Mouse (Mus musculus) stomach, postnatal 0 days (tissue): ENCODE measurements around the gene Unc80. TPM values are rescaled to one million over a fixed set of nuclear protein-coding genes. Genes with fewer than 3 reads are reported as not detected.
A peak's percentile ranks its signal among the peaks of the same experiment; 100 is the strongest.

Experiments used
- ATAC-seq: fragments of 200-750 bp; cut with Nextera tagmentation; 2 replicates; pipeline ENCODE4 v1.8.0; 2017; ENCODE audit not compliant: low FRiP score, low TSS enrichment
- DNase-seq: peaks from one replicate; pipeline ENCODE4 v3.0.0-alpha.2; 2016; ENCODE audit warnings: low spot score
- H3K27ac ChIP-seq: fragments of 300-500 bp; sonication (generic); replicated peaks from 2 replicates; pipeline ENCODE4 v1.5.1; 2014; ENCODE audit warnings: mild to moderate bottlenecking, control low read depth
- H3K27me3 ChIP-seq: fragments of 300-500 bp; sonication (generic); 2 replicates; pipeline ENCODE4 v1.6.1; 2014; ENCODE audit warnings: low read length; ENCODE audit not compliant: control insufficient read depth, insufficient read depth
- H3K36me3 ChIP-seq: fragments of 300-500 bp; sonication (generic); 2 replicates; pipeline ENCODE4 v1.6.1; 2014; ENCODE audit warnings: low read length, mixed read lengths; ENCODE audit not compliant: control insufficient read depth, insufficient read depth
- H3K4me1 ChIP-seq: fragments of 300-500 bp; sonication (generic); replicated peaks from 2 replicates; pipeline ENCODE4 v1.6.1; 2014; ENCODE audit warnings: antibody characterized with exemption; ENCODE audit not compliant: control insufficient read depth, insufficient read depth
- H3K4me2 ChIP-seq: fragments of 300-500 bp; sonication (generic); replicated peaks from 2 replicates; pipeline ENCODE4 v1.6.1; 2014; ENCODE audit warnings: low read depth, mild to moderate bottlenecking, control low read depth, moderate library complexity
- H3K4me3 ChIP-seq: fragments of 300-500 bp; sonication (generic); 2 replicates; pipeline ENCODE4 v1.5.1; 2014; ENCODE audit warnings: low read depth, low read length, control low read depth
- H3K9ac ChIP-seq: fragments of 300-500 bp; sonication (generic); 2 replicates; pipeline ENCODE4 v1.6.1; 2014; ENCODE audit warnings: mild to moderate bottlenecking, low read length, control low read depth, mixed read lengths
- H3K9me3 ChIP-seq: fragments of 300-500 bp; sonication (generic); 2 replicates; pipeline ENCODE4 v1.6.1; 2016; ENCODE audit warnings: low read length; ENCODE audit not compliant: control insufficient read depth
- CTCF ChIP-seq: IDR thresholded peaks from 2 replicates; pipeline ENCODE4 v1.5.1; 2016; ENCODE audit warnings: antibody characterized with exemption, low read depth, mild to moderate bottlenecking, moderate library complexity
- EP300 ChIP-seq: optimal IDR thresholded peaks from 2 replicates; pipeline ENCODE3; 2016; ENCODE audit warnings: antibody characterized with exemption
- WGBS: fragments of 180-500 bp; shearing (Covaris S2); extraction: QIAGEN DNeasy Blood & Tissue Kit; methylation state at CpG from one replicate; pipeline ENCODE4 v1.1.7; 2014; 5-methylcytosine and 5-hydroxymethylcytosine counted together
- polyA plus RNA-seq: library from polyadenylated mRNA; unstranded; fragments of >200 nt; fragmentation: Nextera tagmentation; extraction: Ambion mirVana; gene quantifications from 2 replicates; pipeline ENCODE4 v1.2.1, GENCODE M21; 2015

Gene Unc80
- 0.16 and 0.34 TPM in 2 replicates for polyA plus RNA-seq

- 1% methylated on average over 54 of the region's 83 CpGs for WGBS
- TF ChIP-seq CTCF (no peak), EP300 (no peak)
- DNase-seq (peak; percentile 63), ATAC-seq (peak; percentile 86)
- Histone ChIP-seq H3K36me3 (no peaks in the 10 kb centered on the region), H3K9me3 (no peaks in the 10 kb centered on the region), H3K4me3 (peak within 1 kb of the TSS; percentile 34), H3K4me2 (peak within 1 kb of the TSS; percentile 66), H3K9ac (no peak within 1 kb of the TSS), H3K27ac (no peak within 1 kb of the TSS), H3K4me1 (no peaks in the 10 kb centered on the region), H3K27me3 (no peaks in the 10 kb centered on the region; the same call in 1 of the 2 replicates)
Observed at GRCm38 (mm10) chr1:66467821-66468703, at the start of gene Unc80. TSS of gene Unc80 (plus strand) at chr1:66468367.

GRCm38 (mm10) chr1:66426073-66426472 lies 42.1 kb upstream of the Unc80 start:
- no peaks in the 10 kb centered on the region for H3K27me3 ChIP-seq
- ATAC-seq (no peak), DNase-seq (no peak)
- no peaks in the 10 kb centered on the region for H3K9me3 ChIP-seq
- 92% methylated on average over 5 of the region's 5 CpGs for WGBS
- no peak overlapping the region for H3K27ac ChIP-seq
- no peak overlapping the region for H3K4me3 ChIP-seq
- TF ChIP-seq EP300: no peak
- TF ChIP-seq CTCF: no peak
- H3K9ac ChIP-seq: no peak overlapping the region
- no peaks in the 10 kb centered on the region for H3K4me1 ChIP-seq
- no peaks in the 10 kb centered on the region for H3K36me3 ChIP-seq
- no peak overlapping the region for H3K4me2 ChIP-seq

- TF ChIP-seq CTCF (no peak), EP300 (no peak)
- ATAC-seq: no peak
- DNase-seq: no peak
Observed at GRCm38 (mm10) chr1:66430962-66431361, 37.2 kb upstream of the Unc80 start.

GRCm38 (mm10) chr1:66431472-66431871 lies 36.7 kb upstream of the Unc80 start:
- no peak for ATAC-seq
- Histone ChIP-seq H3K27me3 (no peaks in the 10 kb centered on the region), H3K36me3 (no peaks in the 10 kb centered on the region), H3K27ac (no peak overlapping the region), H3K9ac (no peak overlapping the region), H3K4me2 (no peak overlapping the region), H3K4me3 (no peak overlapping the region), H3K9me3 (no peaks in the 10 kb centered on the region), H3K4me1 (no peaks in the 10 kb centered on the region)
- TF ChIP-seq CTCF: no peak
- no peak for TF ChIP-seq EP300
- 91% methylated on average over 6 of the region's 6 CpGs for WGBS
- no peak for DNase-seq

More at GRCm38 (mm10) chr1:66430962-66431361, 37.2 kb upstream of the Unc80 start:
- H3K4me3 ChIP-seq: no peak overlapping the region
- H3K4me1 ChIP-seq: no peaks in the 10 kb centered on the region
- H3K27me3 ChIP-seq: no peaks in the 10 kb centered on the region
- H3K4me2 ChIP-seq: no peak overlapping the region
- H3K36me3 ChIP-seq: no peaks in the 10 kb centered on the region
- H3K9me3 ChIP-seq: no peaks in the 10 kb centered on the region
- H3K27ac ChIP-seq: no peak overlapping the region
- H3K9ac ChIP-seq: no peak overlapping the region

GRCm38 (mm10) chr1:66438069-66438468 lies 30.1 kb upstream of the Unc80 start:
- Histone ChIP-seq H3K27me3 (no peaks in the 10 kb centered on the region), H3K9me3 (no peaks in the 10 kb centered on the region), H3K4me2 (no peak overlapping the region), H3K36me3 (no peaks in the 10 kb centered on the region), H3K4me3 (no peak overlapping the region), H3K4me1 (no peaks in the 10 kb centered on the region), H3K9ac (no peak overlapping the region), H3K27ac (no peak overlapping the region)
- no peak for ATAC-seq
- TF ChIP-seq CTCF: no peak
- no peak for TF ChIP-seq EP300
- WGBS: 83% methylated on average over 2 of the region's 2 CpGs
- no peak for DNase-seq

- no peak for TF ChIP-seq CTCF
- TF ChIP-seq EP300: no peak
- Histone ChIP-seq H3K9me3 (no peaks in the 10 kb centered on the region), H3K36me3 (no peaks in the 10 kb centered on the region), H3K4me1 (no peaks in the 10 kb centered on the region), H3K27me3 (no peaks in the 10 kb centered on the region), H3K9ac (no peak overlapping the region), H3K27ac (no peak overlapping the region), H3K4me3 (no peak overlapping the region), H3K4me2 (no peak overlapping the region)
- no peak for DNase-seq
- no peak for ATAC-seq
- 85% methylated on average over 2 of the region's 2 CpGs for WGBS
Observed at GRCm38 (mm10) chr1:66442922-66443321, 25.2 kb upstream of the Unc80 start.
